Mouse (Mus musculus): ENCODE data around the gene Wfdc15b.

DNA sequence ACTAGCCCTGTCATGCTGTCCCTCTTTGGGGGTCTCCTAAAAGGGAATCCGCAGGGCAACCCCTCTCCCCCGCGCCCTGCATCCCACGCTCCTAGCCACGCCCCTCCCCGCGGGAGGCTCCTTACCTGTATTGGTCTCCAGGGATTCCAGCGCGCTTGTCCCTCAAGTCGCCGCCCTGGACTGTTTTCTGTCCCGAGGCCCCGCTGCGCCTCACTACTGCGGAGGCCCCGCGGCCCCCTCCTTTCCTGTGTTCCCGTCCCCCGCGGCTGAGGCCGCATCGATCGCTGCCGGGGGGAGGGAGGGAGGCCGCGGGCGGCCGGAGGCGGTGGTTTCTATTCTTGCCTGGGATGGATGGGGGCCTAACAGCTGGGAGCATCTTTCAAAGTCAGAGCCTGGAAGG is 50.6 kb downstream of the Wfdc15b start, which contains the start of gene Kcns1:
- no peak for TF ChIP-seq TAL1 (IDR thresholded peaks at IDR 0.05; ENCODE audit: low read length)
- no peak for TF ChIP-seq GATA1 (IDR thresholded peaks at IDR 0.05; ENCODE audit: low read length)

Data from erythroblast, embryonic 14.5 days (primary cell).